Mouse (Mus musculus): ENCODE measurements at regions not wholly inside any gene's neighbourhood (a gene's known extent, or its start where the extent isn't known, plus 50 kb on each side); places are given as distances from the start of the nearest gene placed in this dataset.

DNA sequence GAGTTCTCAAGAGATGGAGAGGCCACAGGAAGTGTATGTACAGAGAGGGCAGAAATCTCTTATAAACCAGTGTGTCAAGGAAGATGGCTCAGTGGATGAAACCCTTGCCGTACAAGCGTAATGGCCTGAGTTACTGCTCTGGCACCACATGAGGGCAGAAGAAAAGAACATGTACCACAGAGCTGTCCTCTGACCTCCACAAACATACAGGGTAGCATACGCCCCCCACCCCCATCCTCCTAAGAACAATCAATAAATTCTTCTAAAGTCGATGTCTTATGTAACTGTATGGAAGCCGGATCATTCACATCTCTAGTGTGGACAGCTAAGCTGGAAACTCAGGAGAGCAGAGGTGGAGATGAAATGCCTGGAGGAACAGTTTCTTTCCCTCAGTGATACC, 227.9 kb upstream of the Gpc5 start:
- TF ChIP-seq POLR2A (IDR thresholded peaks at IDR 0.05; ENCODE audit: control insufficient read depth, low read depth, low read length) (no peak), CTCF (IDR thresholded peaks at IDR 0.05; ENCODE audit: control insufficient read depth, insufficient read depth, insufficient replicate concordance, low read depth, low read length) (no peak)
